Mouse (Mus musculus) naive thymus-derived CD4-positive, alpha-beta T cell, adult 2 months (primary cell): ENCODE results near the gene Cog2.
A peak's percentile ranks its signal among the peaks of the same experiment; 100 is the strongest.

Source experiments
- DNase-seq: peaks from one replicate; pipeline ENCODE4 v3.0.0-alpha.2; 2011; ENCODE audit warnings: low read depth

Gene Cog2

DNA sequence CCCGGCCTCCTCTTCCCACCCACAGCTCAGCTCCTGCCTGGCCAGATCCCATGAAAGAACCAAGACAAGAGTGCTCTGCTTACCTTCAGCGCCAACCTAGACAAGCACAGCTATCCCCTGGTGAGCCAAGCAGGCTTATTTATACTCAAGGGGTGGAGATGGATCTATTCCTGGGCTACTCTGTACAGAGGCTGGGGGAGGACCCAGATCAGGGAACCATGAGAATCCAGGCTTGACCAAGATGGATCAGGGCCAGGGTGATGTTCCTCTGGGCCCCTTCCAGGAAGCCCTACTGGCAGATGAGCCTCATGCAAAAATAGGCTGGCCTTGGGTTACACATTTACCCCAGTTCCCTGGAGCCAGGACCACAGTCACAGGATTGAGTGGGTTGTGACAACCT lies 49.0 kb downstream of the Cog2 start, which contains the start of gene Agt:
Gene Agt, minus strand, starts transcription at position 114 of the 400 bp plus-strand sequence.
- DNase-seq = no peak

DNA sequence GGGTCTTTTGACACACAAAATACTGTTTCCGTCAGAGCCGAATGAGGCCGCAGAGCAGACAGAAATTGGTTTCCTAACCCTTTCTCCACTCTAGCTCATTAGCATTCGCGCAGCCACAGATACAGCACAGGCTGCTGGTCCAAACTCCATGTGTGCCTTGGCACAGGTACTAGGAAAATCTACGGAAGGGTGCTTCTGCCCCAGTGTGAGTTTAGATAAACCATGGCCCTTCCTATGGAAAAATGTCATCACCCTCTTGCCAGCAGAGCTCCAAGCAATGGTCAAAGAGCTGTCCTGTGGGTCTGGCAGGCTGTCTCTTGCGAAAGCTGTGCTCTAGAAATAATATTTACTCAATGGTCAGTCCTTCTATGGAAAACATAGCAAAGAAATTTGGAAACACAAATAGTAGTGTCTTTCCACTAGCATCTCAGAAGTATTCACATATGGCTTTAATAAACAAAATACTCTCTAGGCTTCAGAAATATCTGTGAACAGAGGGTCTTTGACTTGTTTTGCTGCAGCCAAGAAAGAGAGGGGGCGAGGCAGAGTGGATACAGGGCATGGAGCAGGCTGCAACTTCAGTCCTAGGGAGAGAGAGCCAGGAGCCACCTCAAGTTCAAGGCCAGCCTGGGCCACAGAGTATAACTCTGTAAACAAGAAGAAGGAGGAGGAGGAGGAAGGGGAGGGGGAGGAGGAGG lies 51.3 kb downstream of the Cog2 start:
- DNase-seq = no peak

DNA sequence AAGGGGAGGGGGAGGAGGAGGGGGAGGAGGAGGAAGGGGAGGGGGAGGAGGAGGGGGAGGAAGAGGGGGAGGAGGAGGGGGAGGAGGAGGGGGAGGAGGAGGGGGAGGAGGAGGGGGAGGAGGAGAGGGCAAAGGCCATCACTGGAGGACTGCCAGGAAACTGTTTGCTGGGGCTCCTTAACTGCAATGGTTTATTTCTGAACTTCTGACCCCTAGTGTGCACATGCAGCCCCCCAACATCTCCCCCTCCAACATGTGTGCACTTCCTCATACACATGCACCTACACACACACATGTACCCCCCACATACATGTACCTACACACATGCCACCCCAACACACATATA lies 51.8 kb downstream of the Cog2 start:
- DNase-seq = no peak

DNA sequence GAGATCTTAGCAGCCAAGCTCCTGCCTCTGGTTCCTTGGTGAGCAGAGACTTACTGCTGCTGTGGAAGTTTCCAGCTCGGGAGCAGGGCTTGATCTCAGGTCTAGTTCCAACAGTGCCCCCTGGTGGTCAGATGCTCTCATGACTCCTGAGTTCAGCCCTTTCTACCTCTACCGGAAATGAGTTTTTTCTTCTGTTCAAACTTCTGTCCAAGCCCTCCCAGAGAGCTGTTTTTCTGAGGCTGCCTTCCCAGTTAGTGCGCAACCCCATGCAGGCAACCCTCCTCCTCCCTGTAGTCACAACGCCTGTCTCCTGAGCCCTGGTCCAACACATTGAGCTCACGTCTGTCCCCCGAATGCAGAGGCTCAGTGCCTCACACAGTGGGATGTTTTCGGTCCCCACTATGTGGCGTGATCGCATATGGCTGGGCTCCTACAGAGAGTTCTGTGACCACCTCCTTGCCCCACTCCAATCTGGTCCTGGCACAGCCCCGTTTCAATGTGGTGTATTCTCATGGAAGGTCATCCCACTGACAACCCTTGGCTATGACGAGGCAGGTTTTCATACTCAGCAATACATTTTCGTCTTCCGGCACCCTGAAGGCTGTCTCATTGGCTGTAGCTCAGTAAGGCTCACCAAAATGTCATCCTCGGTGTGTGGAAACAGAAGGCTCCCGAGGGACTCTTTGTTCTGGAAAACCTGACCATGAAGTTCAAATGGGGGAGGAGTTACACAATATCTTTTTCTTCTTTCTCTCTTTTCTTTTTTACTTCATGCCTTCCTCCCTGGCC lies 53.2 kb downstream of the Cog2 start:
- DNase-seq = peak; percentile 89

DNA sequence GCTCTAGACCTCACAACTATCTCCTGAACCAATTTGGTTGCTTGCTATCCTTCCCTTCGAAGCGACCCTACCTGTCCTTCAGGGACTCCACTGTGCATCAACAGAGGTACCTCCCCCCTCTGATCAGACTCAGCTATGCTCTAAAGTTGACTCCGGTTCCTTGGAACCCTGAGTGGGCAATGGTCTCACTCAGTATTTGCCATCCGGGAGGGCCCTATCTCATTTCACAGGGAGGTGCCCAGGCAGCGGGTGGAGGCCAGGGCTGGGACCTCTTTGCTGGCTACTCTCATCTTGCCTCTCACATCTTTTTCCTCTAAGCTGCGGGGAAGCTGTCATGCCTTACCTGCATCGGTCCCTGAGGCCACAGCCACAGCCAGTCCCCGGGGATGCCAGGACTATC lies 55.2 kb downstream of the Cog2 start, which contains the start of gene Capn9:
Gene Capn9, plus strand, starts transcription at position 301 of the 400 bp plus-strand sequence.
- DNase-seq = no peak

DNA sequence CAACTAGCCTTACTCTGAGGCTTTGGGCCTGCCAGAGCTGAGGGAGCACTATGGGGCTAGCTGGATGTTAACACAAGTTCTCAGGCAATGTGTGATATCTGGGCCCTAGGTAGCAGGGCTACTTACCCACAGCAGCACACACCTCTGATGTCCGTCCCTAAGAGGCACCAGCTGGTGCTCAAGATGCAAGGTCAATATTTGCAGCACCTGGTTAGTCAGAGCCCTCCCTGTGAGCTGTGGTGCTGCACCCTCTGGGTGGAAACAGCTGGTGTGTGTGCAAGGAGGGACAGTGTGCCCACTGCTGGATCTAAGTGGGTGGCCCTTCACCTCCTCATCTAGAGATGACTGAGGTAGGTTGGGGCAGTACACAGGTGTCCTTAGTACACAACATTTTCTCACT lies 56.2 kb downstream of the Cog2 start:
- DNase-seq = no peak

DNA sequence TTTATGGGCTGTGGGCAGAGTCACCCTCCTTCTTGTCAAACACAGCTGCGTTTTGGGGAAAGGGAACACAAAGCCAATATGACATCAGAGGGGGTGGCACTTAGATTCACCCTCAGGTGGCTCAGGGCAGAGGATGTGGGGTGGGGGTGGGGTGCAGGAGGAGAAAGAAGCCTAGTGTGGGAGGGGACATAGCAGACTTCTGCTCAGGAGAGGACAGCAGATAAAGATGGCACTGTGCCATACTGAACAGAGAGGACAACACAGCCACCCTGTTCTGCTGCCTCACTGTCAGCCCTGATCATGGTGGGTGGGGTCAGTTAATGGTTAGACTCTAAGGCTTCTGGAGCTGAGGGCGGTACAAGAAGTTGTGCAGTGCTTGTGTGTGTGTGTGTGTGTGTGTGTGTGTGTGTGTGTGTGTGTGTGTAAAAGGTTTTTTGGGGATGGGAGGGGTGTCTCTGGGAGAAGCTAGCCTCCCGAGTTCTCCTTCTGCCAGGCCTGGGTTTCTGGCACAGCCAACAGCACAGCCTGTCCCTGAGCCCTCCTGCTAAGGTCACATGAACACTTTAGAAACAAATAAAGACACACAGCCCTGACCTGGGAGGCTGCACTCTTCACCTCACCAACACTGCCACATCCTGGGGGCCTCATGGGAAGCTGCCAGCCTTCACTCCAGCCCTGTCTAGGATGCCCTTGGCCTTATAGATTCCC lies 65.3 kb downstream of the Cog2 start:
- peak; percentile 15 for DNase-seq

DNA sequence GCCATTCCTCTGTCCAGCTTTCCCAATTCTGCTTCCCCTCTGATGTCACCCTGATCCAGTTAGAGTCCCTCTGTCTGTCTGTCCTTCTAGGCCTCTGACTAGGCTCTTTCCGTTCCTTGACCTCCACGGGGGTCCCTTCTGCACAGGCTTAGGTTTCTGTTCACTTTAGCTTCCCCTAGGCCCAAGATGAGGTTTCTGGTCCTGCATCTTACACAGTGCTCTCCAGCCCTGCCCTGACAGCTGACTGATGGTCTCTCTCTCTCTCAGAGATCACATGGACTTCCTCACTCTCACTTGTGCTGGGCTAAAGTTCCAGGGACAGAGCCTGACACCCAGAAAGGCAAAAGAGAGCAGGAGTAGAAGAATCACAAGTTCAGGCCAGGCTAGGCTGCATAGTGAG lies 66.0 kb downstream of the Cog2 start:
- no peak for DNase-seq

DNA sequence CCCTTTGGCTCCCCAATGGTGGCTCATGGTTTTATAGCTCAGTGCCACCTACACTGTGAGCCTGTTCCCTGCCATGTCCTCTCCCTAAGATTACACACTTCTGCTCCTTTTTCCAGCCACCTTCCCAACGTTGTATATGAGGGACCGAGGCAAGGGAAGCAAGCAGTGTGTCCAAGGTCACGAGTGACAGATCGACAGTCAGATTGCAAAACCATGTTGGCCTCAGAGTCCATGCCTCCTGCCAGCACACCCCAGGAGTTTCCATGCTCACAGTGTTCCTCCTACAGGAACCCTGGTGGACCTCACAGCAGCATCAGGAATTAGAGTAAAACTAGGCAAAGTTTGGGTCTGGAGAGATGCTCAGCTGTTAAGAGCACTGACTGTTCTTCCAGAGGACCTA lies 68.8 kb downstream of the Cog2 start:
- DNase-seq = no peak
